Mouse (Mus musculus) C2C12 (cell line): Measurements from ENCODE around the gene Gars. TPM values are rescaled to one million over a fixed set of nuclear protein-coding genes. Genes with fewer than 3 reads are reported as not detected.

Experiments used
- H3K27me3 ChIP-seq: one replicate; pipeline ENCODE4 v1.6.1; 2011; ENCODE audit not compliant: control insufficient read depth, insufficient read depth, insufficient read length
- H3K36me3 ChIP-seq: one replicate; pipeline ENCODE4 v1.6.1; 2011; ENCODE audit not compliant: control insufficient read depth, insufficient read depth
- H3K4me3 ChIP-seq: one replicate; pipeline ENCODE4 v1.5.1; 2011; ENCODE audit warnings: mild to moderate bottlenecking, control low read depth; ENCODE audit not compliant: poor library complexity, insufficient read depth, severe bottlenecking
- H3K79me2 ChIP-seq: one replicate; pipeline ENCODE4 v1.6.1; 2011; ENCODE audit not compliant: control insufficient read depth, insufficient read depth
- H3K79me3 ChIP-seq: one replicate; pipeline ENCODE4 v1.6.1; 2011; ENCODE audit warnings: low read depth, control low read depth
- H3ac ChIP-seq: one replicate; pipeline ENCODE3; 2011; ENCODE audit warnings: low read depth; ENCODE audit not compliant: control insufficient read depth, insufficient read length
- CEBPB ChIP-seq: IDR thresholded peaks from one replicate; pipeline ENCODE4 v1.6.1; 2011; ENCODE audit warnings: low read depth, mild to moderate bottlenecking, control low read depth, moderate library complexity
- CTCF ChIP-seq: IDR thresholded peaks from one replicate; pipeline ENCODE4 v1.5.1; 2011; ENCODE audit not compliant: control insufficient read depth, insufficient read depth, insufficient read length
- FOSL1 ChIP-seq: IDR thresholded peaks from one replicate; pipeline ENCODE4 v1.8.0; 2011; ENCODE audit warnings: mild to moderate bottlenecking, low read length; ENCODE audit not compliant: poor library complexity, insufficient read depth, severe bottlenecking
- MAX ChIP-seq: IDR thresholded peaks from one replicate; pipeline ENCODE4 v1.6.1; 2011; ENCODE audit warnings: mild to moderate bottlenecking, control low read depth
- MYOD1 ChIP-seq: IDR thresholded peaks from one replicate; pipeline ENCODE4 v1.6.1; 2011; ENCODE audit warnings: low read depth; ENCODE audit not compliant: control insufficient read depth, insufficient read length
- MYOG ChIP-seq: IDR thresholded peaks from one replicate; pipeline ENCODE4 v1.6.1; 2011; ENCODE audit not compliant: control insufficient read depth, insufficient read length; ENCODE audit errors: extremely low read depth
- USF1 ChIP-seq: IDR thresholded peaks from one replicate; pipeline ENCODE4 v1.6.1; 2011; ENCODE audit warnings: low read depth, mild to moderate bottlenecking, control low read depth, moderate library complexity
- polyA plus RNA-seq: library from polyadenylated mRNA; unstranded; fragments of >200 nt; fragmentation: generic; extraction: Trizol; gene quantifications from one replicate; pipeline ENCODE4 v1.2.1, GENCODE M21; 2012; ENCODE audit warnings: missing spikeins

The Gars gene
- polyA plus RNA-seq, 1 experiment = 204 TPM

GRCm38 (mm10) chr6:54996361-54996760, 41.4 kb upstream of the Gars start:
- no peak for TF ChIP-seq MAX
- TF ChIP-seq MYOD1 = no peak
- TF ChIP-seq MYOG = no peak
- no peak for TF ChIP-seq FOSL1
- no peak for TF ChIP-seq CEBPB
- TF ChIP-seq CTCF = no peak
- no peak for TF ChIP-seq USF1
- no peaks in the 10 kb centered on the region for H3K79me2 ChIP-seq

GRCm38 (mm10) chr6:54997726-54998125, 40.1 kb upstream of the Gars start:
- Histone ChIP-seq H3K27me3 (no peaks in the 10 kb centered on the region), H3ac (no peak overlapping the region), H3K36me3 (no peaks in the 10 kb centered on the region), H3K79me2 (no peaks in the 10 kb centered on the region), H3K79me3 (no peaks in the 10 kb centered on the region), H3K4me3 (no peak overlapping the region)
- TF ChIP-seq CEBPB = no peak

More at GRCm38 (mm10) chr6:54996361-54996760, 41.4 kb upstream of the Gars start:
- Histone ChIP-seq H3K36me3 (no peaks in the 10 kb centered on the region), H3K27me3 (no peaks in the 10 kb centered on the region), H3K79me3 (no peaks in the 10 kb centered on the region), H3ac (no peak overlapping the region), H3K4me3 (no peak overlapping the region)

- H3K27me3 ChIP-seq = no peaks in the 10 kb centered on the region
- no peak overlapping the region for H3ac ChIP-seq
- H3K36me3 ChIP-seq = no peaks in the 10 kb centered on the region
- H3K79me2 ChIP-seq = no peaks in the 10 kb centered on the region
- no peaks in the 10 kb centered on the region for H3K79me3 ChIP-seq
- TF ChIP-seq MAX (no peak), MYOG (no peak), CEBPB (no peak), USF1 (no peak), CTCF (no peak), MYOD1 (no peak), FOSL1 (no peak)
- no peak overlapping the region for H3K4me3 ChIP-seq
Measured at GRCm38 (mm10) chr6:55001320-55001719, 36.5 kb upstream of the Gars start.

- H3K4me3 ChIP-seq = no peak overlapping the region
- no peaks in the 10 kb centered on the region for H3K27me3 ChIP-seq
- H3K36me3 ChIP-seq = no peaks in the 10 kb centered on the region
- H3K79me2 ChIP-seq = no peaks in the 10 kb centered on the region
- no peaks in the 10 kb centered on the region for H3K79me3 ChIP-seq
- H3ac ChIP-seq = no peak overlapping the region
- TF ChIP-seq CEBPB = no peak
- no peak for TF ChIP-seq USF1
- TF ChIP-seq CTCF = no peak
- no peak for TF ChIP-seq MAX
- TF ChIP-seq FOSL1 = no peak
- TF ChIP-seq MYOD1 = no peak
- no peak for TF ChIP-seq MYOG
Measured at GRCm38 (mm10) chr6:55002438-55002837, 35.4 kb upstream of the Gars start.

- Histone ChIP-seq H3K79me3 (no peaks in the 10 kb centered on the region), H3K4me3 (no peak overlapping the region), H3ac (no peak overlapping the region), H3K36me3 (no peaks in the 10 kb centered on the region), H3K27me3 (no peaks in the 10 kb centered on the region), H3K79me2 (no peaks in the 10 kb centered on the region)
- no peak for TF ChIP-seq MYOG
- no peak for TF ChIP-seq FOSL1
- TF ChIP-seq USF1 = no peak
- TF ChIP-seq MYOD1 = no peak
- TF ChIP-seq CTCF = no peak
- no peak for TF ChIP-seq CEBPB
Measured at GRCm38 (mm10) chr6:55003559-55003958, 34.2 kb upstream of the Gars start.

GRCm38 (mm10) chr6:55008401-55008800, 29.4 kb upstream of the Gars start:
- TF ChIP-seq CEBPB (no peak), FOSL1 (no peak), CTCF (no peak), MYOD1 (no peak), USF1 (no peak), MAX (no peak), MYOG (no peak)
- no peak overlapping the region for H3ac ChIP-seq
- no peaks in the 10 kb centered on the region for H3K79me2 ChIP-seq
- no peak overlapping the region for H3K4me3 ChIP-seq
- no peaks in the 10 kb centered on the region for H3K27me3 ChIP-seq
- no peaks in the 10 kb centered on the region for H3K79me3 ChIP-seq
- H3K36me3 ChIP-seq = no peaks in the 10 kb centered on the region
